Mouse (Mus musculus) cerebellum, adult 2 months (tissue): ENCODE measurements at regions not wholly inside any gene's neighbourhood (a gene's known extent, or its start where the extent isn't known, plus 50 kb on each side); places are given as distances from the start of the nearest gene placed in this dataset.

Source experiments
- CTCF ChIP-seq: fragments of 200-500 bp; IDR thresholded peaks from 2 replicates; pipeline ENCODE4 v1.5.1; 2011; ENCODE audit warnings: low read depth, mild to moderate bottlenecking, control low read depth, low read length, moderate library complexity, borderline replicate concordance; ENCODE audit not compliant: insufficient read depth
- POLR2A ChIP-seq: fragments of 200-500 bp; IDR thresholded peaks from 2 replicates; pipeline ENCODE4 v1.6.1; 2011; ENCODE audit warnings: low read length, control low read depth, borderline replicate concordance; ENCODE audit not compliant: insufficient read depth

GRCm38 (mm10) chr13:18056816-18057215 lies 63.7 kb upstream of the Yae1d1 start:
- TF ChIP-seq POLR2A, result no peak
- no peak for TF ChIP-seq CTCF
